Mouse (Mus musculus) CH12.LX (cell line): ENCODE measurements around the gene P4hb. TPM values are rescaled to one million over a fixed set of nuclear protein-coding genes. Genes with fewer than 3 reads are reported as not detected.

Experiments
- DNase-seq: peaks from one replicate; pipeline ENCODE4 v3.0.0-alpha.2; 2013; ENCODE audit errors: extremely low read depth
- H3K27ac ChIP-seq: 2 replicates; pipeline ENCODE4 v1.5.1; 2012; ENCODE audit warnings: low read depth, mild to moderate bottlenecking, control low read depth, moderate library complexity; ENCODE audit not compliant: insufficient read depth
- H3K27me3 ChIP-seq: replicated peaks from 2 replicates; pipeline ENCODE3; 2012; ENCODE audit warnings: inconsistent platforms
- H3K36me3 ChIP-seq, 2 experiments: replicated peaks in 1 of 2; 2 replicates each; pipeline versions ENCODE3 to v1.6.1; 2012; ENCODE audit warnings: inconsistent platforms in 1 of 2, low read length in 1 of 2, mild to moderate bottlenecking in 1 of 2, mixed read lengths in 1 of 2, moderate library complexity in 1 of 2; ENCODE audit not compliant: control insufficient read depth in 1 of 2, insufficient read depth in 1 of 2
- H3K4me1 ChIP-seq, 2 experiments: 2 replicates each; pipeline ENCODE4 v1.6.1; 2012; ENCODE audit warnings: inconsistent platforms in 1 of 2, moderate library complexity in 1 of 2; ENCODE audit not compliant: insufficient read depth in 2 of 2, control insufficient read depth in 1 of 2
- H3K4me2 ChIP-seq: 2 replicates; pipeline ENCODE4 v1.6.1; 2012; ENCODE audit warnings: low read depth, mild to moderate bottlenecking, control low read depth; ENCODE audit not compliant: poor library complexity, insufficient read depth, severe bottlenecking
- H3K4me3 ChIP-seq, 3 experiments: fragments of 150-350 bp in 1 of 3; sonication (generic) in 1 of 3; replicated peaks in 1 of 3; 2 replicates each; pipeline versions ENCODE3 to v1.5.1; 2011 to 2012; ENCODE audit warnings: low read depth in 2 of 3, low read length in 2 of 3, mild to moderate bottlenecking in 2 of 3, moderate library complexity in 2 of 3, control low read depth in 1 of 3, improper control_type of control experiment in 1 of 3, inconsistent platforms in 1 of 3, mixed read lengths in 1 of 3; ENCODE audit not compliant: poor library complexity in 1 of 3
- H3K79me2 ChIP-seq: replicated peaks from 2 replicates; pipeline ENCODE4 v1.6.1; 2012; ENCODE audit warnings: mild to moderate bottlenecking, moderate library complexity; ENCODE audit not compliant: control insufficient read depth, poor library complexity, insufficient read depth, severe bottlenecking; ENCODE audit errors: extremely low read depth
- H3K9ac ChIP-seq: 2 replicates; pipeline ENCODE4 v1.6.1; 2012; ENCODE audit warnings: low read depth, mild to moderate bottlenecking, control low read depth, moderate library complexity; ENCODE audit not compliant: insufficient read depth
- H3K9me3 ChIP-seq: replicated peaks from 2 replicates; pipeline ENCODE3; 2012; ENCODE audit warnings: low read length, inconsistent platforms, mixed read lengths
- CHD1 ChIP-seq: IDR thresholded peaks from 2 replicates; pipeline ENCODE4 v1.6.1; 2012; ENCODE audit warnings: low read depth, low read length, improper control_type of control experiment, inconsistent platforms
- CHD2 ChIP-seq: IDR thresholded peaks from 2 replicates; pipeline ENCODE4 v1.6.1; 2011; ENCODE audit warnings: low read length, improper control_type of control experiment
- CTCF ChIP-seq, 2 experiments: IDR thresholded peaks in 1 of 2; conservative IDR thresholded peaks in 1 of 2; 2 replicates each; pipeline ENCODE4 v1.5.1; 2011 to 2012; ENCODE audit warnings: low read depth in 2 of 2, low read length in 2 of 2, improper control_type of control experiment in 1 of 2, inconsistent platforms in 1 of 2, mild to moderate bottlenecking in 1 of 2, moderate library complexity in 1 of 2
- E2F4 ChIP-seq: IDR thresholded peaks from 2 replicates; pipeline ENCODE4 v1.6.1; 2011; ENCODE audit warnings: low read depth, low read length, improper control_type of control experiment; ENCODE audit not compliant: insufficient replicate concordance
- EP300 ChIP-seq: IDR thresholded peaks from 2 replicates; pipeline ENCODE4 v1.6.1; 2011; ENCODE audit warnings: low read length, improper control_type of control experiment
- JUN ChIP-seq: IDR thresholded peaks from 2 replicates; pipeline ENCODE4 v1.6.1; 2011; ENCODE audit warnings: low read depth, mild to moderate bottlenecking, low read length, improper control_type of control experiment, moderate library complexity; ENCODE audit not compliant: insufficient read depth
- KAT2A ChIP-seq: IDR thresholded peaks from 2 replicates; pipeline ENCODE4 v1.6.1; 2012; ENCODE audit warnings: low read length, improper control_type of control experiment, inconsistent platforms; ENCODE audit not compliant: insufficient replicate concordance
- MAFK ChIP-seq: IDR thresholded peaks from 2 replicates; pipeline ENCODE4 v1.6.1; 2011; ENCODE audit warnings: low read length, improper control_type of control experiment; ENCODE audit not compliant: insufficient replicate concordance
- MAZ ChIP-seq: IDR thresholded peaks from 2 replicates; pipeline ENCODE4 v1.6.1; 2012; ENCODE audit warnings: low read depth, mild to moderate bottlenecking, inconsistent platforms, low read length, improper control_type of control experiment, moderate library complexity
- MEF2A ChIP-seq: IDR thresholded peaks from 2 replicates; pipeline ENCODE4 v1.6.1; 2014; ENCODE audit warnings: low read depth, mild to moderate bottlenecking, inconsistent platforms, low read length, improper control_type of control experiment, borderline replicate concordance
- NRF1 ChIP-seq: IDR thresholded peaks from 2 replicates; pipeline ENCODE4 v1.6.1; 2014; ENCODE audit warnings: low read depth, mild to moderate bottlenecking, inconsistent platforms, low read length, improper control_type of control experiment, moderate library complexity
- PAX5 ChIP-seq: IDR thresholded peaks from 2 replicates; pipeline ENCODE4 v1.6.1; 2012; ENCODE audit warnings: low read length, inconsistent platforms, mixed read lengths
- POLR2AphosphoS2 ChIP-seq: IDR thresholded peaks from 2 replicates; pipeline ENCODE4 v1.6.1; 2011; ENCODE audit warnings: low read depth, low read length, improper control_type of control experiment
- RAD21 ChIP-seq: IDR thresholded peaks from 2 replicates; pipeline ENCODE4 v1.6.1; 2011; ENCODE audit warnings: low read depth, mild to moderate bottlenecking, low read length, improper control_type of control experiment, moderate library complexity
- SIN3A ChIP-seq: IDR thresholded peaks from 2 replicates; pipeline ENCODE4 v1.6.1; 2012; ENCODE audit warnings: low read length, improper control_type of control experiment, inconsistent platforms
- UBTF ChIP-seq: IDR thresholded peaks from 2 replicates; pipeline ENCODE4 v1.6.1; 2012; ENCODE audit warnings: low read depth, mild to moderate bottlenecking, inconsistent platforms, low read length, improper control_type of control experiment, moderate library complexity
- dilution Hi-C: fragments of 300-500 bp; cut with MboI; formaldehyde crosslinking; loops from 2 replicates; pipeline ENCODE4 v1.14.3; 2020; ENCODE audit warnings: low sequenced_read_pairs; ENCODE audit not compliant: extremely low pct_unique_long_range_greater_than_20kb, extremely low pct_ligation_motif_present
- in situ Hi-C: fragments of 300-500 bp; cut with MboI; formaldehyde crosslinking; loops from 3 replicates; pipeline ENCODE4 v1.14.3; 2019; ENCODE audit warnings: low sequenced_read_pairs, low pct_ligation_motif_present, low pct_unique_long_range_greater_than_20kb, mixed read lengths
- polyA plus RNA-seq: library from polyadenylated mRNA; unstranded; fragments of >175 nt; gene quantifications from 2 replicates; pipeline ENCODE4 v1.2.1, GENCODE M21; 2012; ENCODE audit warnings: low read depth; ENCODE audit not compliant: insufficient read length
- total RNA-seq, 2 experiments: library from RNA; depleted of rRNA; stranded (reverse); fragments of 300-350 nt in 1 of 2; fragments of >200 nt in 1 of 2; gene quantifications; 2 replicates each; pipeline ENCODE4 v1.2.3; 2012 to 2014

Gene P4hb
- total and polyA plus RNA-seq, 3 experiments, result 486 to 644 (median 531) TPM

DNA sequence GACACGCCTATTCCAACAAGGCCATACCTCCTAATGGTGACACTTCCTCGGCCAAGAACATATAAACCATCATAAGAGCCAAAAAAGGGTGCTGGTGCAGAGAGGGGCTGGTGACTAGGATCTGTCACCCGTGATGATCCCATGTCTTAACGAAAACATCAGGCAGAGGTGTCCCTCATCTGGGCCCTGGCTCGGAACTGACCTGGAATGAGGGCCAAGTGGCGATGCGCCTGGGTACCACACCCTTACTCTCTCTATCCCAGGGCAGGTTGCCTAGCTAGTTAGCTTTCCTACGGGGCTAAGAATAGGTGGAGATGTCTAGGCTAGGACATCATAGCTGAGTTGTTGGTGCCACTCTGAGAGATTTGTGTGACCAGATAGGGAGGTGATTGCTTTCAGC lies 39.0 kb downstream of the P4hb start:
- H3K4me2 ChIP-seq, result no peak overlapping the region
- no peaks in the 10 kb centered on the region for H3K36me3 ChIP-seq
- H3K4me1 ChIP-seq, result peaks cover 16 to 30% of the 10 kb centered on the region in 2 experiments
- dilution Hi-C loops (no loop called here), in situ Hi-C loops (no loop called here)
- peaks cover 9% of the 10 kb centered on the region for H3K9me3 ChIP-seq
- no peak for DNase-seq
- no peaks in the 10 kb centered on the region for H3K79me2 ChIP-seq
- H3K27ac ChIP-seq, result no peak overlapping the region
- H3K27me3 ChIP-seq, result peaks cover 40% of the 10 kb centered on the region
- no peak overlapping the region for H3K4me3 ChIP-seq
- TF ChIP-seq PAX5 (no peak), SIN3A (no peak)
- H3K9ac ChIP-seq, result no peak overlapping the region

DNA sequence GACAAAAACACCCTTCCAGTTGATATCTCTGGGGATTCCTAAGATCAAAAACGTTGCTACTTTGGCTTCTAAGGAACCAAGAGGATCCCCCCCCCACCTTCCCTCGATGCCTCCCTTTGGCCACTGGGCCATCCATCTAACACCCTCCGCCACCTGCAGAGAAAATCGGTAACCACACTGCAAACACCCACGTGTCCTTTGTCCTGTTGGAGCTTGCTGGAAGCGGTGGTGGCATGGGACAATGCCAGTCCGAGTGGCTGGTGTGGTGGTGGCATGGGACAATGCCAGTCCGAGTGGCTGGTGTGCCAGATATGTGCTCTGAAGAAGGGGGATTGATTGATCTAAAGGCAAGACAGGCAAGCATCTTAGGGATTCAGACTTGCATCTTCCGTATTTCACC lies 41.4 kb downstream of the P4hb start:
- no peak for DNase-seq
- Histone ChIP-seq H3K9me3 (peaks cover 9% of the 10 kb centered on the region), H3K4me2 (no peak overlapping the region), H3K79me2 (no peaks in the 10 kb centered on the region), H3K4me3 (no peak overlapping the region), H3K36me3 (no peaks in the 10 kb centered on the region), H3K27ac (no peak overlapping the region), H3K9ac (no peak overlapping the region), H3K4me1 (peaks cover 10 to 28% of the 10 kb centered on the region in 2 experiments), H3K27me3 (peaks cover 40% of the 10 kb centered on the region)
- TF ChIP-seq CTCF (conservative IDR thresholded peaks at IDR 0.05 in 1 of 2, IDR thresholded peaks at IDR 0.05 in 1 of 2; ENCODE audit: low read depth in 2 of 2, low read length in 2 of 2) (no peak), MAZ (no peak), E2F4 (no peak), JUN (no peak), EP300 (no peak), RAD21 (no peak), MEF2A (no peak), MAFK (no peak), POLR2AphosphoS2 (no peak), UBTF (no peak), NRF1 (no peak), KAT2A (no peak), CHD1 (no peak), CHD2 (no peak)
- in situ Hi-C loops, result no loop called here
- dilution Hi-C loops, result no loop called here
